Mouse (Mus musculus): ENCODE results near the gene Greb1.

Greb1 gene

DNA sequence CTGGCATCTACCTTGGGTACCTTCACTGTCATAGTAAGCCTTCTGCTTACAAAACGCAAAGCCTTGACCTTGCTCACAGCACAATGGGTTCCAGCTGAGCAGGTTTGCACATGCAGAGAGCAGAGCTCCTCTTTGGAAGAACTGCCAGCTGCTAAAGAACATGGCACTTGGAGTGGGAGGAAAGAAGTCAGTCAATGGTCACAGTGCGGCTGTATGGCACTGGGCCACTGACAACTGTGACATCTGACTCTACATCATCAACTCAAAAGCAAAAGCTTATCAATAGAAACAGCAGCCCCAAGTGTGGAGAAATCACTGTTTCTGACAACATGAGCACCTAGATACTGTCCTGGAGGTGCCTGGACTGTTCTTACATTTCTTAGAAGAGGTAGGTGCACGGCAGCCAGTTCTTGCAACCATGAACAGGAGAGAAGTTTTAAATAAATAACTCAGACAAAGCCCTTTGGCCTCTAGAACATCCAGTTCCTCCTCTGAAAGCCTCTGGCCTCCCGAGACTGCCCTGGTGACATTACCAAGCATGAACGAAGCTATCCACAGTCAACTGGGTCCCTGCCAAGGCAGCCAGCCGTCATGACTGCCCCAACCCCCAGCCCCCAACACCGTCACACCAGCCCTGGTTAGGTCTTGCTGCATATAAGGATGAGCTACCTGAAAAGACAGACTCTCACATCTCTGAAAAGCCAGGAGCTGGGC, 170.4 kb downstream of the Greb1 start:
- no peak for DNase-seq
